Mouse (Mus musculus) gastrocnemius, adult 8-10 months (tissue): ENCODE measurements around the gene Gm45717. TPM values are rescaled to one million over a fixed set of nuclear protein-coding genes. Genes with fewer than 3 reads are reported as not detected.
"Not testable (repeated sequence)": the region's sequence is repeated elsewhere in the genome, so short reads cannot be mapped to it uniquely, and the experiment has no call there.

Experiments
- DNase-seq, 2 experiments: peaks; one replicate each; pipeline ENCODE4 v3.0.0; 2022; ENCODE audit warnings: low spot score in 2 of 2
- total RNA-seq, 4 experiments: library from RNA; stranded (reverse); gene quantifications; 2 replicates each; pipeline ENCODE4 v1.2.4; 2022

The Gm45717 gene
- total RNA-seq, 4 experiments from 2014 or later = not detected

DNA sequence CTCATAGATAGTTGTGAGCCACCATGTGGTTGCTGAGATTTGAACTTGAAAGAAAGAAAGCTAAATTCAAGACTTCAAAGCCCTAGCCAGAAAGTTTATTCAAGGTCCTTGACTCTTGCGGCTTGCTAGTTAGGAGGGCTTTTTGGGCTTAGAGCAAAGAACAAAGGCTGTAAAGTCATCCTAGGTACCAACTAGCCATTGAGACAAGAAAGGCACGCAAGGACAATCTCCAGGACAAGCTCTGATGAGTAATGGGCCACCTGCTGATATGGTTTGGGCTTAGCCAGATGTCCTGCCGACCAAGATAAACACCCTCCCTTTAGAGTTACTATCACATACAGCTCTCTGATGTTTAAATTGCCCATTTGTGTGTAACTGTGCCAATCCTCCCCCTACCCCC is 13.0 kb upstream of the Gm45717 start:
- not testable (repeated sequence) for DNase-seq

DNA sequence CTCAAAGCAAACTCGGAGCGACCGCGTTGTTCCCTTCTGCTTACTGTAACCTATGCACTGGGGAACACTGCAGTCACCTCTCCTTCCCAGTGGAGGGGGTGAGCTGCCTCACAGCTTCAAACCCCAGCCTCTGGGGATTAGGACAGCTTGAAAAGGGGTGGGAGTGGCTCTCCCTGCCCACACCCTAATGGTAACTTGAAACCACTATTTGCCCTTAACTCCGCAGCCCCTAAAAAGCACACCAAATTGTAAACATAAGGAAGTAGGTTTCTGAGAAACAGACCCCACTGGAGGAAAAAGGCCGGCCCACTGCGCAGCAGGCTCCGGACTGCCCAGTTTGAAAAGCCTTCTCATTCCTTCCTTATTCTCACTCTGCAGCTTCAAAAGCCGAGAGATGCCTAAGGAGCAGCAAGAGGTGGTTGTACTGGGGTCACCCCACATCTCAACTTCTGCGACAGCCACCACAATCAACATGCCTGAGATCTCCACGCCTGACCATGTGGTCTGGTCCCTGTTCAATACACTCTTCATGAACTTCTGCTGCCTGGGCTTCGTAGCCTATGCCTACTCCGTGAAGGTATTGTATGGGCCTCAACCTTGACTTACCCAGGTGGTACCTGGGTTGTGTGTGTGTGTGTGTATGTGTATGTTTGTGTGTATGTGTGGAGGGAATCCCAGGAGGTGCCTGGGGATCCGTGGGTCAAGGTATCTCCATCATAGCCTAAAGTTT is 12.3 kb upstream of the Gm45717 start:
- no peak for DNase-seq

- no peak for DNase-seq
These were observed 11.2 kb upstream of the Gm45717 start, which contains the start of gene Ifitm1 for GRCm38 (mm10) chr7:140966921-140967320. Gene Ifitm1 (plus strand): TSS chr7:140967221.

GRCm38 (mm10) chr7:140962733-140963132 is 7.0 kb upstream of the Gm45717 start:
- no peak for DNase-seq

DNA sequence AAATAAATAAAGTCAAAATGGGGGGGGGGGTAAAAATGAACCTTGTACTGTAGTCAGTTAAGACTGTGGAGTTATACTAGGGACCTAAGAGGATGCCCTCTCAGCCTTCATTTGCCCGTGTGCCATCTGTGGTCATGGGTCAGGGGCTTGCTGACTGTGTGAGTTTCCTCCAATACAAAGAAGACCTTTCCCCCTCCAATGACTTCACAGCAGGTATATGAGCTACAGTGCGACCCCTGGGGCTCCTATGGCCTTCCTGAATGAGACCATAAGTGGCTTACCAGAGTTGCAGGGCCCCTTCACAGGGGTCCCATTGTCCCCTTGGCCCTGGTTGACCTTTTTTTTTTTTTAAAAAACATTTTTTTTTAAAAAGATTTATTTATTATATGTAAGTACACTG is 5.7 kb upstream of the Gm45717 start:
- DNase-seq = no peak

DNA sequence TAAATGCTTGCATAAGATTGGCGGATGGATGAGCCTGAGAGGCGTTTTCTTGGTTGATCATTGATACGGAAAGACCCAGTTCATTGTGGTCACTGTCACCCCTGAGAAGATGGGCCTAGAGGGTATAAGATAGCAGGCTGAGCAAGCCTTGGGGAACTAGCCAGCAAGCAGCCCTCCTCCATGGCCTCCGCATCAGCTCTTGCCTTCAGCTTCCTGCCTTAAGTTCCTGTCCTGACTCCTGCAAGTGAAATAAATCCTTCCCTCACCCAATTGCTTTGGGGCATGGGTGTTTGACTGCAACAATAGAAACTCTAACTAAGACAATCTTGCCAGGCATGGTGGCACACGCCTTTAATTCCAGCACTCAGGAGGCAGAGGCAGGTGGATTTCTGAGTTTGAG is 4.3 kb upstream of the Gm45717 start:
- no peak for DNase-seq

DNA sequence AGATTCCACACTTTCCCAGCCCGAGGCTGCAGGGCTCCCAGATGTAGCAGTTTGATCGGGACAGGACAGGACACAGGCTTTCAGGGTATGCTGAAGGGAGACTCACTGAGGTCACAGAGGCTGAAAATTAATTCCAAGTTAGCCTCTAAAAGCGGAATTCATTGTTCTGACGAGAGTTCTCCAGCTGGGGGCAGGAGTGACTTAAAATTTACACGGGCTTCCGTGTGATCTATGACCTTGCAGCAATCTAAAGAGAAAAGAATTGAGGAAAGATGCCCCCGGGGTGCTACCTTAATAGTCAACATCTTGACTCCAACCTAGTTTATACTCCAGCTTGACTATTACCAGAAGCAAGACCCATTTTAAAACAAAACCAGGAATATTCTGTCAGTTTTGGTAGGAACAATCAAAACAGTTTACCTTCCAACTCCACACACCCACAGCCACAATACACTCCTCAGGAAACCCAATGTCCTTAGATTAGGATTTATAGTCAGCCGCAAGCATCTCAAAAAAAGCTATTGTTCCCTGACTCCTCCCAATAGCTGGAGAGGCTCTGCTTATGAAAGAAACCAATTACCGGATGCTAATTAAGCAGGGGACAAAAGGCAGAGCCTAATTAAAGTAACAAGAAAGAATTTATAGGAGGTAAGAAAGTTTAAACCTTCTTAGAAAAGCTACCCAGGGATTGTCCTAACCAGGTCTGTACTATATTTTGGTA is 3.6 kb upstream of the Gm45717 start:
- no peak for DNase-seq

GRCm38 (mm10) chr7:140956556-140956869 is 776 bp upstream of the Gm45717 start:
- no peak for DNase-seq

DNA sequence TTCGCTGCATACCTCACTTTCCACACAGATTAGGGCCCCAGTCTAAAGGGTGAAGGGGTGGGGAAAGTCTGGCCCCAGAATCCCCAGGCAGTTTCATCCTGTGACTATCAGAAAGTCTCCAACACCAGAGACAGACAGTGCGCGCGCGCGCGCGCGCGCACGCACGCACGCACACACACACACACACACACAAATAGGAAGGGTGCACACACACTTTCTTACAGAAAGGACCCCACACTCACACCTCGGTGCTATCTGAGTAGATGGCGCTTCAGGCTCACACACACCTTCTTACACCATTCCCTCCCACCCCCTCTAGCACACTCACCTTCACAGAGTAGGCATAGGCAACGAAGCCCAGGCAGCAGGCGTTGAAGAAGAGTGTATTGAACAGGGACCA is 395 bp downstream of the Gm45717 start:
- no peak for DNase-seq

DNA sequence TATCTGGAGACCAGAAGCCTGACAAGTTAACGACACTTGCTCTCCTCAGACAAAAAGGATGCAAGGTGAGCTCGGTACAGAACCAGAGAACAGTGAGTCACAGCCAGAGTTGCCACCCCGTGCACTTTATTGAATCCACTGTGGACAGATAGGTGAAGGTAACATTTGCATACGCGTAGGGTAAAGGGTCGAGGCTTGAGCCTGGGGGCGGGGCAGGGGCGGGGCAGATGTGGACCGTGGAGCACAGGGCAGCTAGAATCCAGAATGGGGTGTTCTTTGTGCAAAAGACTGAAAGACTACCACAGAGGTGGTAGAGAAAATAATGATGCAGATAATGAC is 1.0 kb downstream of the Gm45717 start:
- DNase-seq = no peak

GRCm38 (mm10) chr7:140953800-140954732 is 1.7 kb downstream of the Gm45717 start:
- no peak for DNase-seq

GRCm38 (mm10) chr7:140953133-140953532 is 2.6 kb downstream of the Gm45717 start:
- no peak for DNase-seq

- no peak for DNase-seq
These were observed 3.3 kb downstream of the Gm45717 start for GRCm38 (mm10) chr7:140952441-140952840.

GRCm38 (mm10) chr7:140951765-140952164 is 4.0 kb downstream of the Gm45717 start:
- DNase-seq = no peak

DNA sequence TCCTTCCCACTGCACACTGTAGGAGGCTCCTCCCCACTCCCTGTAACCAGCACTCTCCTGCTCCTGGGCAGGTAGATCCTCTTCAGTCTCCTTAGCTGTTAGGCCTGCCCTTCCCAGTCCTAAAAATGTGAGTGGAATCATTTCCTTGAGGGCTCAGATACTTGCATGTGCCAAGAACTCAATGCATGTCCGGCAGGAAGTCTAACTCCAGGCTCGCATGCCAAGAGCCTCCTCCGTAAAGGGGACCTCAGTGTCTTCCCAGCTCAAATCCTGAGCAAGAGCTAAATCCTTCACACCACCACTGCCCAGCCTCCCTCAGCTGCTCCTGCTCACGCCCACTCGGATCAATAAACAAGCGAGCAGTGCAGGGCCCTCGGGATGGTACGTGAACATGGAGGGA is 4.7 kb downstream of the Gm45717 start:
- DNase-seq = no peak

DNA sequence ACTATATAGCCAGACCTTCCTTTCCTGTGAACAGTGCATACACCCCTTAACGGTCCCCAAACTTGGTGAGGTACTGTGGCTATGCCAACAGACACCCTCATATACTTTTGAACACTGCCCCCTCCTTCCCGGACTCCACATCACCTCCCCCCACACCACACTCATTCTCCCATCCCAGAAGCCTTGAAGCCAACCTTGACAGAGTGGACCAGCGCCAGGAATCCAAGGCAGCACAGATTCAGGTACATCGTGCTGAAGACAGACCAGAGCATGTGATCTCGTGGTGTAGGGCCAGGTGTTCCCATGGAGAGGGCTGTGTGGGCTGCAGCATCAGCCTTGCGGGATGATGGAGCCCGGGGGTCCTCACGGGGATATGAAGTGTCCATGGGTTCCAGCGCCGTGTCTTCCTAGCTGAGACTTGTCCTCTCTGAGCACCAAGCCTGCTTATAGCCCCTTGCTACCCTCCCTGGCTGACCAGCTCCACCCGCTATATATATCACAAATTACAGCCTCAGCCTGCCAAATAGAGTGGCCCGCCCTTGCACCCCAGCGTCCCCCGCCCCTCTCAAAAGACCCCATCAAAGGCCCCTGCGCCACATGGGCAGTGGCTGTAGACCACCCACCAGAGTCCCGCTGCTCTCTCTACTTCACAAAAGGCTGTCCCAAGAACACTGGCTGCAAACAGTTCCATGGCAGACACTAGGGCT is 5.8 kb downstream of the Gm45717 start, which contains the start of gene Ifitm5:
Gene Ifitm5 (minus strand): TSS at position 468 of the 707 bp plus-strand sequence.
- DNase-seq = no peak

DNA sequence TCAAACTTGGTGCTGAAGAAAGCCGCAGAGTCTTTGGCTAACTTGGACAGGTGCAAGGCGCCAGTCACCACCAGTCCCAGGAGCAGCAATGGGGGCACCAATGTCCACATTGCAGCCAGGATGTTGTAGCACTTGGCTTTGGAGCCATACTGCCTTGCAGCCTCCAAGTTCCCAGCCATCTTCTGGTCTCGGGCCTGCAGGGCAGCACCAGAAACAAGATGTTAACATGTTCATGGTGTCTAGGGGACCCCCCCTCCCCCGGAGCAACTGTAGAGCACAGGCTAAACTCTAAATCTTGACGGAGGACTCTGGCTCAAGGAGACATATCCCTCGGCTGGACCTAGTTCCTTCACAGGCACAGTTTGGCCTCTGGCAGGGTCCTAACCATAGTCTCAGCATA is 6.5 kb downstream of the Gm45717 start:
- DNase-seq = no peak

DNA sequence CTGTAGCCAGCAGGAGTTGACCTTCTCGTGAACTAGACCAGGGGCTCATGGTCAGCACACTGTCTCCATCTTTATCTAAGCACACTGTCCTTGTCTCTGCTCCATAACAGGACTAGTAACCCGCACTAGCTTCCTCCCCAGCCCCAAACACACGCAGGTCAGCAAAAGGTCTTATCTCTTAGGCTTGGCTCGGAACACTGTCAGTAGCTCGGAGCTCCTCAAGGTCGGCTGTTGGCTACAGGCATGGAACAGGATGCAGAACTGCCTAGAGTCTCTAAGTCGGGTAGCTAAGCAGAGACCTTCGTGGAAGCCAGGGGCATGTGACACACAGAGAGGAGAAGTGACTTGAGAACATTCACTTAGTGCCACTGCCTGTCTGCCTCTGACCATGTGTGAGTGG is 7.6 kb downstream of the Gm45717 start:
- DNase-seq = no peak

DNA sequence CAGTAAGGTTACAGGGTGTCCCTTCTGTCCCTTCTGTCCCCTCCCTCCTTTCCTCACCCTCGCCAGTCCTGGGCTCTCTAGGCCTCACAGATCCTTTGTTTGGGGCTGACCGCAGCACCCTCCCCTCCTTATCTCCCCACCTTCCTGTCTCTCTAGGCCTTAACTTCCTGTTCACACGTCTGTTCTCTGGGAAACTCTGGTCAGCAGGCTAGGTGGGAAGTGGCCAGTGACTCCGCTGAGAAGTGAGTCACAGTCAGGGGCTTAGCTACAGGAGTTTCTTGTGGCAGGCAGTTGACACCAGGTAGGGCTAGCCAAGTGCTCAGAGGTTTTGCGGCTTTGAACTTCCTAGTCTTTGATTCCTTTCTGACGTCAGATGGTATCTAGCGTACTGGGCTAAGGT is 8.8 kb downstream of the Gm45717 start:
- no peak for DNase-seq

DNA sequence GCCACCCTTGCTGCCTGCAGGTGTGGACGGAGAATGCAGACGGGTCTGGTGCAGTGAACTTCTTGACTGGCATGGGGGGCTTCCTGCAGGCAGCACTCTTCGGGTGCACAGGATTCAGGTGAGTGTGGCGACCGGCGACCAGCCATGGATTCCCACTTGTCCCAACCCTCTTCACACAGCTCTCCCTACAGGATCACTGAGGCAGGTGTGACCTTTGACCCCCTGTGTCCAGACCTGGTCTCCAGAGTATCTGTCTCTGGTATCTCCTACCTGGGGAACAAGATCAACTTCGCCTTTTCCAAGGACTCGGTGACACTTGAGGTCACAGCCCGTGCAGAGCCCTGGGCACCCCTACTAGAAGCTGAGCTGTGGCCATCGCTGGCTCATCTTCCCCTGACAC is 9.4 kb downstream of the Gm45717 start:
- DNase-seq = no peak

GRCm38 (mm10) chr7:140945247-140945646 is 10.5 kb downstream of the Gm45717 start:
- DNase-seq = no peak
